Mouse (Mus musculus) kidney, embryonic 14.5 days (tissue): ENCODE results near the gene Tomm40l. TPM values are rescaled to one million over a fixed set of nuclear protein-coding genes. Genes with fewer than 3 reads are reported as not detected.

Experiments
- ATAC-seq: fragments of 200-750 bp; cut with Nextera tagmentation; 2 replicates; pipeline ENCODE4 v1.8.0; 2017; ENCODE audit warnings: moderate number of reproducible peaks, mild to moderate bottlenecking, moderate TSS enrichment, moderate library complexity; ENCODE audit not compliant: low FRiP score, low TSS enrichment
- H3K27ac ChIP-seq: fragments of 300-500 bp; sonication (generic); 2 replicates; pipeline ENCODE4 v1.5.1; 2014; ENCODE audit warnings: low read depth, mild to moderate bottlenecking, low read length, moderate library complexity, mixed read lengths
- H3K27me3 ChIP-seq: fragments of 300-500 bp; sonication (generic); 2 replicates; pipeline ENCODE4 v1.6.1; 2014; ENCODE audit warnings: mild to moderate bottlenecking, low read length; ENCODE audit not compliant: control insufficient read depth, insufficient read depth
- H3K36me3 ChIP-seq: fragments of 300-500 bp; sonication (generic); 2 replicates; pipeline ENCODE4 v1.6.1; 2014; ENCODE audit warnings: low read length, mixed read lengths; ENCODE audit not compliant: control insufficient read depth, insufficient read depth
- H3K4me1 ChIP-seq: fragments of 300-500 bp; sonication (generic); 2 replicates; pipeline ENCODE4 v1.6.1; 2014; ENCODE audit warnings: low read length, mixed read lengths; ENCODE audit not compliant: control insufficient read depth, insufficient read depth
- H3K4me2 ChIP-seq: fragments of 300-500 bp; sonication (generic); replicated peaks from 2 replicates; pipeline ENCODE4 v1.6.1; 2014; ENCODE audit warnings: low read depth, mild to moderate bottlenecking, low read length
- H3K4me3 ChIP-seq: fragments of 300-500 bp; sonication (generic); 2 replicates; pipeline ENCODE4 v1.5.1; 2014; ENCODE audit warnings: mild to moderate bottlenecking, low read length
- H3K9ac ChIP-seq: fragments of 300-500 bp; sonication (generic); 2 replicates; pipeline ENCODE4 v1.6.1; 2014; ENCODE audit warnings: low read depth, mild to moderate bottlenecking, low read length, moderate library complexity
- H3K9me3 ChIP-seq: fragments of 300-500 bp; sonication (generic); 2 replicates; pipeline ENCODE4 v1.6.1; 2016; ENCODE audit warnings: low read length; ENCODE audit not compliant: control insufficient read depth
- WGBS: fragments of 180-500 bp; shearing (Covaris S2); extraction: QIAGEN DNeasy Blood & Tissue Kit; methylation state at CpG from one replicate; pipeline ENCODE4 v1.1.7; 2014; 5-methylcytosine and 5-hydroxymethylcytosine counted together
- polyA plus RNA-seq: library from polyadenylated mRNA; unstranded; fragments of >200 nt; fragmentation: Nextera tagmentation; extraction: Ambion mirVana; gene quantifications from 2 replicates; pipeline ENCODE4 v1.2.1, GENCODE M21; 2014

Gene Tomm40l
- polyA plus RNA-seq: 31.3 and 36.4 TPM in 2 replicates

DNA sequence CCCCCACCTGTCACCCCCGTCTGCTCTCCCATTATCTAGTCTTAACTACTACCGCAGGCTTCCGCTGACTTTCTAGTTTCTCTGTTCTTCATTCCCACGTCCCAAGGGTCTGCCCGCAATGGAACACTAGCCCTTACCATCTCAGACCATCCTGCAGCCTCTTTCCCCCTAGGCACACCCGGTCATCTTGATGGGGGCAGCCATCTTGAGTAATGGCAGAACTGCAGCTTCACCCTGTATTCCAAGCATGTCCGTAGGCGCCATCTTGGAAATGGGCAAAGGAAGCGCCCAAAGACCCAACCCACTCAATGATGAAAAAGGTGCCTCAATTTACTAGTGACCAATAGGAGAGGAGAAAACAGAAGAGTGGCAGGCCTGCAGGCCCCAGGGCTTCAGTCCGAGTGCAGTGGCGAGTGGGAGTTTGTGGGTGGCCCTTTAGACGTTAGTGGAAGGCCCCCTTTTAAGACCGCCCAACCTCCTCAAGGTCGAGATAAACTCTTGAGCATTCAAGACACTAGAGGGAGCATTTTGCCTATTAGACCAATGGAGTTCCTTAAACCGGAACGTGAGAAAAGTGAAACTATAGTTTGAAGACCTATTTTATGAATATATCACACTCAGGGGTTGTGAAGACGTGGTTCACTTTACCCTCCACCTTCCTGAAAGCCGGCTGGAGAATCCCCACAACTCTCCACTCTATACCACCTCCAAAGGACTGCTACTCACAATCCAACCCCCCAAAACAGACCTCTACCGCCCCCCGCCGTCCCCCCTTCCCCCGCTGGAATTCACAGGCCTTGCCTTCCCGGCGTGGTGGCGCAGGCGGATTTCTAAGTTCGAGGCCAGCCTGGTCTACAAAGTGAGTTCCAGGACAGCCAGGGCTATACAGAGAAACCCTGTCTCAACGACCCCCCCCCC is at the start of gene Tomm40l:
Gene Tomm40l (minus strand): TSS at position 277 of the 918 bp plus-strand sequence.
- 2% methylated on average over 28 of the region's 28 CpGs for WGBS
- Histone ChIP-seq H3K4me2 (peak within 1 kb of the TSS; percentile 87), H3K4me1 (0 out of 2 replicates have a peak, but pooled peaks cover 5% of the 10 kb centered on the region), H3K9ac (peak within 1 kb of the TSS; percentile 69; the same call in 1 of the 2 replicates), H3K27ac (peak within 1 kb of the TSS; percentile 88), H3K9me3 (no peaks in the 10 kb centered on the region), H3K4me3 (peak within 1 kb of the TSS; percentile 49), H3K27me3 (no peaks in the 10 kb centered on the region), H3K36me3 (peaks cover 18% of the 10 kb centered on the region; the same call in 1 of the 2 replicates)
- ATAC-seq: peak; percentile 98

DNA sequence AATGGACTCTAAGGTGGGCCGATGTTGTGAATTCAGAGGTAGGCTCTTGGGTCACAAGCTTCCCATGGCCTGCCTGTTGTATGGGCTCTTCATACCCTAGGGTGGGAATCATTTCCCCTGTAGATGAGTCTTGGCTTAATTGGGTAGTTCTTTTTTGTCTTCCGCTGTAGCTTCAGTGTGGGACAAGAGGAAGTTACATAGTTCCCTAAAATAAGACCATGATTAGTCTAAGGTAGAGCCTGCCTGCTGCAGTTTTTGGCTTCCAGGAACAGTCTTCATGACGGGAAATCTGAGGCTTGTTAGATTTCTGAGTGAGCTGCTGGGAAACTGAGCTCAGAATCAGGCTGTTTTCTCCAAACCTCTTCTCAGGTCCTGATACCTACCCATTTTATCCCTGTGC is 49.8 kb upstream of the Tomm40l start:
- Histone ChIP-seq H3K4me2 (no peak overlapping the region), H3K9ac (no peak overlapping the region; the same call in 1 of the 2 replicates), H3K4me1 (peaks cover 9% of the 10 kb centered on the region), H3K4me3 (no peak overlapping the region), H3K27me3 (no peaks in the 10 kb centered on the region), H3K36me3 (peaks cover 47% of the 10 kb centered on the region), H3K27ac (no peak overlapping the region), H3K9me3 (no peaks in the 10 kb centered on the region)
- ATAC-seq: no peak
- 92% methylated on average over 3 of the region's 3 CpGs for WGBS

DNA sequence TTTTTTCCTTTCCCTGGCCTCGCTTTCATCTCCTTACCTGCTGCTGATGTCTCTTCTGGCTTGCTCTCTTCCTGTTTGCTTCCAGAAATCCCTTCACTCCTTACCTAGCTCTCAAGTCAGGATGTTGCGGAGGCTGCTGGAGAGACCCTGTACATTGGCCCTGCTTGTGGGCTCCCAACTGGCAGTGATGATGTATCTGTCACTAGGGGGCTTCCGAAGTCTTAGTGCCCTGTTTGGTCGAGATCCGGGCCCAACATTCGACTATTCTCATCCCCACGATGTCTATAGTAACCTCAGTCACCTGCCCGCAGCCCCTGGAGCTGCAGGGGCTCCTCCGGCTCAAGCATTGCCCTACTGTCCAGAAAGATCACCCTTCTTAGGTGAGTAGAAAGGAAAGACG is 49.3 kb upstream of the Tomm40l start:
- H3K4me2 ChIP-seq: peak overlapping the region; percentile 91; the same call in 1 of the 2 replicates
- H3K27me3 ChIP-seq: no peaks in the 10 kb centered on the region
- H3K4me1 ChIP-seq: peaks cover 9% of the 10 kb centered on the region
- H3K36me3 ChIP-seq: peaks cover 42% of the 10 kb centered on the region
- no peak overlapping the region for H3K27ac ChIP-seq
- ATAC-seq: no peak
- no peak overlapping the region; the same call in 1 of the 2 replicates for H3K9ac ChIP-seq
- no peak overlapping the region for H3K4me3 ChIP-seq
- WGBS: 74% methylated on average over 10 of the region's 10 CpGs
- H3K9me3 ChIP-seq: no peaks in the 10 kb centered on the region

DNA sequence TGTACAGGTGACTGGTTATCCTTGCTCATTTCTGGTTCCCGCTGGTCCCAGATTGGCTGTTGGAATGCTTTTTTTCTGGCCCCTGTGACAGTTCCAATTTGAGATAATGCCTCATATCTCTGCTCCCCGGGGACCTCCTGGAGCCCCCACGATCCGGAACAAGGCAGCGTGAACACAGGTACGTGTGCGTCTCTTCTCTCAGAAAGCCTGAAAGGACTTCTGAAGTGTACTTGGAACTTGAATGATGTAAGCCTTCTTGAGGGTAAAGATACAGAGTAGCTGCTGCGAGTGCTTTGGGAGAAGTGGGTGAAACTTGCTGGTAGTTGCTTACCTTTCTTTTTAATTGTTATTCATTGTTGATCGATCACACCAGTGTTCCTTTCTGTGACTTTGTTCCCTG is 48.9 kb upstream of the Tomm40l start:
- no peak for ATAC-seq

DNA sequence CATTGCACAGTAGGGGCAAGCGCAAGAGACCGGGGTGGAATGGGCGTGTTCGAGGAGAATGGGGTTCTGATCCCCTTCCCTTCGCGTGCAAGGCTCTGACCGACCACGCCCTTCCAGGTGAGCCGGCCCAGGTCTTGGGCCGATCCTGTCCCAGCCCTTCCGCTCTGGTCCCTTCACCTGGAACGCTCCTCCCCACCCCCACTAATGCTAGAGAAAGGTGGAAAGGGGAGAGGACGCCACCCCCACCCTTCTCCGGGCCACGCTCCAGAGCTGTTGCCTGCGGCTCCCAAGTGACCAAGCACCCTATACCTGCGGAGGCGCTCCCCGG is 48.2 kb upstream of the Tomm40l start:
- H3K9me3 ChIP-seq: no peaks in the 10 kb centered on the region
- peak overlapping the region; percentile 91 for H3K4me2 ChIP-seq
- H3K36me3 ChIP-seq: peaks cover 32% of the 10 kb centered on the region
- WGBS: 1% methylated on average over 15 of the region's 19 CpGs
- peak overlapping the region; percentile 87 for H3K4me3 ChIP-seq
- peak; percentile 88 for ATAC-seq
- H3K27me3 ChIP-seq: no peaks in the 10 kb centered on the region
- peak overlapping the region; percentile 80 for H3K9ac ChIP-seq
- peak overlapping the region; percentile 55 for H3K27ac ChIP-seq
- peaks cover 9% of the 10 kb centered on the region for H3K4me1 ChIP-seq

More for the DNA sequence above, 48.9 kb upstream of the Tomm40l start:
- WGBS: 40% methylated on average over 9 of the region's 9 CpGs
- Histone ChIP-seq H3K4me2 (peak overlapping the region; percentile 91), H3K9me3 (no peaks in the 10 kb centered on the region), H3K36me3 (peaks cover 38% of the 10 kb centered on the region), H3K4me1 (peaks cover 9% of the 10 kb centered on the region), H3K9ac (peak overlapping the region; percentile 80), H3K27me3 (no peaks in the 10 kb centered on the region), H3K4me3 (peak overlapping the region; percentile 87), H3K27ac (peak overlapping the region; percentile 55; the same call in 1 of the 2 replicates)

DNA sequence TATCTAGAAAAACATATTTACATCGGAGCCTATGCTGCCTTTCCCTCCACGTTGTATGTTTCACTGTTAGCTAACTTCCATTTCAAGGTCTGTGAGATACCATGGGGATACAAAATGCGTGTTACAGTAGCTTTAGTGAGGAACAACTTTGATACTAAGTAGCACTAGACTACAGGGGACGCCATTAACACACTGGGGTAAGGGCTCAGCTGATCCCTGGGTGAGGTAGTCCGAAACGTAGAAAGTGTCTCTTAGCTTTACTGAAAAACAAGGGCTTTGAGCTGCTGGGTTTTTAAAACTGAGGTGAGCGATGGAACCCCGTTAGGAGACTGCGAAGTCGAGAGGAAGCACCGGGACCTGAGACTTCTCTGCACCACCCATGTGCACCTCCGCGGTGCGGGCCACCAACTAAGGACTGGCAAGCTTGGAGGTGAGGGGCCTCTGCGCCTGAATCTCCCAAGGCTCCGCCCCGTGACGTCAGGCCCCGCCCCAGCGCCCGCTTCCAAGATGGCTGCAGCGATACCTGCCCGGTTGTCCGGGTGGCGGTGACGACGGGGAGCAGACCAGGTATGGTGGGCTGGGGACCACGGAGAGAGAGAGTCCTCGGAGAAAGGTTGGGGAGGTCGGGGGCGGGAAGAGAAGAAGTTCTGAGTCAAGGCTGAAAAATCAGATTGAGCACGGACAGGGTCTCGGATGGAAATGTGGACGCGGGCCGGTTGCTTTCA is 47.7 kb upstream of the Tomm40l start, which contains the start of gene B4galt3:
Gene B4galt3 (plus strand): TSS at position 481 of the 725 bp plus-strand sequence.
- Histone ChIP-seq H3K4me2 (peak within 1 kb of the TSS; percentile 91), H3K27me3 (no peaks in the 10 kb centered on the region), H3K9ac (peak within 1 kb of the TSS; percentile 80), H3K4me3 (peak within 1 kb of the TSS; percentile 87), H3K27ac (peak within 1 kb of the TSS; percentile 55), H3K9me3 (no peaks in the 10 kb centered on the region), H3K36me3 (peaks cover 28% of the 10 kb centered on the region), H3K4me1 (peaks cover 9% of the 10 kb centered on the region)
- peak; percentile 96 for ATAC-seq
- WGBS: 4% methylated on average over 36 of the region's 36 CpGs

DNA sequence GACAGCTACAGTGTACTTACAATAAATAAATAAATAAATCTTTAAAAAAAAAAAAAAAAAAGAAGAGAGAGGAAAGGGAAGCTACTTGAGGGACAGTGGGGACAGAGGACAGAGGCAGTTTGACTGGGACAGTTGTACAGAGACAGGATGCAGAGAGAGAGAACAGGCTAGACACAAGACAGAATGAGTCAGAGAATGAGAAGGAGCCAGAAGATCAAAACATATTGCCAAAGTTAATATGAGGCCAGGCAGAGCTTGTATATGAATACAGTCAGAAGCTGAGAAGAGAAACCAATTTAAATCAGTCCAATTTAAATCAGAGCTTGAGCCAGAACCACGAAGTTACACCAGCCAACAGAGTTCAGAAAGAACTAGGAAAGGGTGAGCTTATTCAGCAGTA is 46.0 kb upstream of the Tomm40l start:
- no peak overlapping the region for H3K27ac ChIP-seq
- peaks cover 9% of the 10 kb centered on the region for H3K4me1 ChIP-seq
- H3K4me3 ChIP-seq: no peak overlapping the region
- H3K9me3 ChIP-seq: no peaks in the 10 kb centered on the region
- no peak for ATAC-seq
- no peaks in the 10 kb centered on the region for H3K27me3 ChIP-seq
- WGBS: 59% methylated on average over 1 of the region's 1 CpGs
- no peak overlapping the region for H3K9ac ChIP-seq
- H3K36me3 ChIP-seq: peaks cover 11% of the 10 kb centered on the region; the same call in 1 of the 2 replicates
- H3K4me2 ChIP-seq: no peak overlapping the region

DNA sequence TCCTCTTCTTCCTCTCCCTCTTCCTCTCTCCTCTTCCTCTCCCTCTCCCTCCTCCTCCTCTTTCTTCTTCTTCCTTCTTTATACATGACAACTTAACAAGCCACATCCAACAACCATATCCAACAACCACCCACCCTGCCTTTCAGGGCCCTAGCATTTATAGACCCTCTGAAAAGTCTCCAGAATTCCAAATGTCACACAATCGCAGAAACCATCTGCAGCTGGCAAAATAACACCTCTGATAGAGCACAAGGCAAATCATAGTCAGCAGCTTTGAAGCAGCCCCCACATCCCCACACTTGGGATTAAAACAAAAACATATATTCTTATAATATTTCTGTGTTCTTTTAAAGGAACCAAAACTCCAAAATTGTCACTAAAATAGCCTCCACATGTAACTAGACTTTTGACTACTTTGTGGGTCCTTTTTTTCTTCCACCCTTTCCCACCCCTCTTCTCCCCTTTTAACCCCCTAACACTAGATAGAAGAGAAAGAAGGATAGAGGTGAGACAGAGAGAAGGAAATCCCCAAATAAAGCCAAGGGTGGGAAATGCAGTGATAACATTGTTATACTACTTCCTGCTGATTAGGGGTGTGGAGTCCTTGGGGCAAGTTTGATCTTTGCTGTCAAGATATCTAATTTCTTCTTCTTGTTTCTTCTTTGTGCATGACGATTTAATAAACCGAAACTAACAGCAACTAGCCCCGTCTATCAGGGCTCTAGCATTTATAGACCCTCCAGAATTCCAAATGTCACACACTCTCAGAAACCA is 43.8 kb upstream of the Tomm40l start:
- no peak overlapping the region for H3K4me2 ChIP-seq
- no peak overlapping the region for H3K9ac ChIP-seq
- H3K36me3 ChIP-seq: no peaks in the 10 kb centered on the region
- peaks cover 10% of the 10 kb centered on the region for H3K4me1 ChIP-seq
- H3K9me3 ChIP-seq: no peaks in the 10 kb centered on the region
- no peak overlapping the region for H3K27ac ChIP-seq
- WGBS: 70% methylated on average over 4 of the region's 4 CpGs
- no peaks in the 10 kb centered on the region for H3K27me3 ChIP-seq
- no peak for ATAC-seq
- no peak overlapping the region for H3K4me3 ChIP-seq
